9 mouse cellular contexts compared by ENCODE assay signal in the genomic region with DNA sequence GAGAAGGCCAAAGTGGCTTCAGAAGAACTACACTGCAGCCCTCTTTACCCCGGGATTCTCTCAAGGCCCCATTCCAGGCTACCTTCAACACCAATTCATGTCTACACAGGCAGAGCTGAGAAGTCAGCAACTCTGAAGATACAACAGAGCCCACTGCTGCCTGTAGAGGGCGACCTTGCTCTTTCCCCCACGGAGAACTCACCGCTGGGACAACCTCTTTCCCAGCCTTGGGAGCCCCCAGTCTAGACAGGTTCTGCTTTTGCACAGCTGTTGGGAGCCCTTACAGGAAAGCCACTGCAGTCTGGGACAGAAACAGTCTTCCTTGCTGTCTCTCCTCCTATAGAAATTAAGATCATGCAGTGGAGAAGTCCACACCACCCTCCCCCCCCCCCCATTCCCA. TPM values are rescaled to one million over a fixed set of nuclear protein-coding genes. Genes with fewer than 3 reads are reported as not detected.
DNase-seq lines count a peak whose midpoint lies in the region; ATAC-seq and TF ChIP-seq lines count a peak whose summit lies in the region.
"Had no signal": no experiment of that assay in that cellular context is flagged by ENCODE, and none has a peak within 500 bp of the region (broad histone marks: within the 10 kb centered on the region; RNA-seq: fewer than 3 reads in every experiment).

No protein-coding gene starts in this region.

- no peak overlapping the region for H3K4me2 ChIP-seq in embryonic facial prominence, embryonic 15.5 days (replicated peaks)
- H3K4me2 ChIP-seq in hindbrain, postnatal 0 days (ENCODE audit: low read depth, low read length): no peak overlapping the region
- H3K4me2 ChIP-seq: neural tube, embryonic 13.5 days had no signal

- no peak overlapping the region for H3K4me3 ChIP-seq in ES-E14 (ENCODE audit: insufficient read depth in 1 of 2, low read depth in 1 of 2, low read length in 2 of 2, poor library complexity in 1 of 2, severe bottlenecking in 1 of 2)
- no peak overlapping the region for H3K4me3 ChIP-seq in embryonic facial prominence, embryonic 15.5 days (replicated peaks)
- no peak overlapping the region for H3K4me3 ChIP-seq in hindbrain, postnatal 0 days (ENCODE audit: low read length)
- H3K4me3 ChIP-seq: neural tube, embryonic 13.5 days had no signal

- H3K9ac ChIP-seq in ES-E14 (ENCODE audit: insufficient read depth, low read depth, low read length, poor library complexity, severe bottlenecking): no peak overlapping the region
- no peak overlapping the region for H3K9ac ChIP-seq in embryonic facial prominence, embryonic 15.5 days
- no peak overlapping the region for H3K9ac ChIP-seq in hindbrain, postnatal 0 days (replicated peaks; ENCODE audit: low read length)
- H3K9ac ChIP-seq: neural tube, embryonic 13.5 days had no signal

- TF ChIP-seq CTCF in hindbrain, postnatal 0 days (IDR thresholded peaks at IDR 0.05; ENCODE audit: low read depth): peak; percentile 83

- no peaks in the 10 kb centered on the region for H3K4me1 ChIP-seq in ES-E14 (ENCODE audit: control insufficient read depth in 2 of 2, insufficient read depth in 2 of 2, low read length in 2 of 2, poor library complexity in 1 of 2)
- peaks cover 5% of the 10 kb centered on the region; the same call in 1 of the 2 replicates for H3K4me1 ChIP-seq in embryonic facial prominence, embryonic 15.5 days
- H3K4me1 ChIP-seq in hindbrain, postnatal 0 days (ENCODE audit: insufficient read depth, low read length): 0 out of 2 replicates have a peak, but pooled peaks cover 3% of the 10 kb centered on the region

- no peaks in the 10 kb centered on the region for H3K36me3 ChIP-seq in ES-E14 (ENCODE audit: control insufficient read depth, insufficient read depth, low read length, poor library complexity, severe bottlenecking)
- no peaks in the 10 kb centered on the region for H3K36me3 ChIP-seq in embryonic facial prominence, embryonic 15.5 days
- no peaks in the 10 kb centered on the region for H3K36me3 ChIP-seq in hindbrain, postnatal 0 days (ENCODE audit: insufficient read depth, low read length)
- H3K36me3 ChIP-seq: neural tube, embryonic 13.5 days had no signal

- no peak overlapping the region for H3K27ac ChIP-seq in ES-E14 (ENCODE audit: insufficient read depth, low read depth, low read length, poor library complexity, severe bottlenecking)
- no peak overlapping the region for H3K27ac ChIP-seq in embryonic facial prominence, embryonic 15.5 days (replicated peaks)
- H3K27ac ChIP-seq in hindbrain, postnatal 0 days: no peak overlapping the region
- H3K27ac ChIP-seq: neural tube, embryonic 13.5 days had no signal

- in situ Hi-C loops in ES-E14 (cut with MboI; ENCODE audit: low sequenced_read_pairs in 2 of 2, unreplicated experiment in 2 of 2): no loop called here

- DNase-seq in ES-E14 (ENCODE audit: low read depth, low spot score): peak; percentile 65
- DNase-seq in adrenal gland, postnatal 14 days: peak; percentile 88
- DNase-seq in hindbrain, postnatal 0 days (ENCODE audit: low spot score): peak; percentile 73
- peak; percentile 48 for DNase-seq in left cerebral cortex, adult 11 months (ENCODE audit: low spot score)
- DNase-seq in lung, postnatal 4 days: peak; percentile 70 to 83
- DNase-seq in spleen, adult 12 weeks (ENCODE audit: low spot score): peak; percentile 47

- peak; percentile 49; the same call in 1 of the 2 replicates for ATAC-seq in embryonic facial prominence, embryonic 15.5 days (ENCODE audit: insufficient number of reproducible peaks, low FRiP score, low TSS enrichment, low read depth)
- 0 out of 2 replicates have a peak, but pooled peaks have one; percentile 35 for ATAC-seq in hindbrain, postnatal 0 days
- ATAC-seq in erythroblast, adult 5-6 weeks (replicated peaks; ENCODE audit: low FRiP score, poor library complexity, severe bottlenecking): no peak

- WGBS in embryonic facial prominence, embryonic 15.5 days: 6% methylated on average over 4 of the region's 4 CpGs
- WGBS in hindbrain, postnatal 0 days: 13% methylated on average over 4 of the region's 4 CpGs

- no peaks in the 10 kb centered on the region for H3K27me3 ChIP-seq in embryonic facial prominence, embryonic 15.5 days
- H3K27me3 ChIP-seq in hindbrain, postnatal 0 days (ENCODE audit: insufficient read depth, low read length): no peaks in the 10 kb centered on the region
- H3K27me3 ChIP-seq: neural tube, embryonic 13.5 days had no signal

- H3K9me3 ChIP-seq in ES-E14 (ENCODE audit: control insufficient read depth, insufficient read depth, low read depth, low read length): no peaks in the 10 kb centered on the region
- no peaks in the 10 kb centered on the region for H3K9me3 ChIP-seq in embryonic facial prominence, embryonic 15.5 days (replicated peaks)
- no peaks in the 10 kb centered on the region for H3K9me3 ChIP-seq in hindbrain, postnatal 0 days (ENCODE audit: low read length)
- H3K9me3 ChIP-seq: neural tube, embryonic 13.5 days had no signal

TF ChIP-seq in ES-E14, 5 proteins besides CTCF, POLR2A, EP300 and RAD21:
- no peak for TF ChIP-seq ZNF384 (IDR thresholded peaks at IDR 0.05; ENCODE audit: low read depth, low read length)
- peak; percentile 37; the same call in 1 of the 2 replicates for TF ChIP-seq ZC3H11A (IDR thresholded peaks at IDR 0.05; ENCODE audit: borderline replicate concordance, low read depth, low read length)

RNA-seq across cellular contexts. Expression of gene Fndc1, which starts 41.5 kb away (rescaled TPM):
- total RNA-seq in ES-E14 (2012; rRNA removed): 1.3 and 2.7 TPM in 2 replicates
- 17.6 and 17.9 TPM in 2 replicates for total RNA-seq in adrenal gland, postnatal 14 days (2021)
- polyA plus RNA-seq in embryonic facial prominence, embryonic 15.5 days (2015; fragmentation: Nextera tagmentation; extraction: Ambion mirVana): 51.6 and 54.8 TPM in 2 replicates
- total RNA-seq in hindbrain, postnatal 0 days (2014; rRNA removed): 3.2 and 4.8 TPM in 2 replicates
- 5.6 and 7.3 TPM in 2 replicates for polyA plus RNA-seq in hindbrain, postnatal 0 days (2015; fragmentation: Nextera tagmentation; extraction: Ambion mirVana)
- not detected in 2 replicates for total RNA-seq in erythroblast, adult 5-6 weeks (2015; ENCODE audit: low replicate concordance)
- 0.14 TPM in 1 of 2 replicates, not detected in the other for total RNA-seq in erythroblast, adult 5-6 weeks (2017; ENCODE audit: low replicate concordance)

RNA-seq across cellular contexts. Expression of gene Tagap, which starts 57.2 kb away (rescaled TPM):
- total RNA-seq in ES-E14 (2012; rRNA removed): 2.7 and 3.2 TPM in 2 replicates
- 3.9 and 6.6 TPM in 2 replicates for total RNA-seq in adrenal gland, postnatal 14 days (2021)
- 1.1 and 1.3 TPM in 2 replicates for polyA plus RNA-seq in embryonic facial prominence, embryonic 15.5 days (2015; fragmentation: Nextera tagmentation; extraction: Ambion mirVana)
- total RNA-seq in hindbrain, postnatal 0 days (2014; rRNA removed): 1.4 TPM in 2 replicates
- 0.33 and 0.37 TPM in 2 replicates for polyA plus RNA-seq in hindbrain, postnatal 0 days (2015; fragmentation: Nextera tagmentation; extraction: Ambion mirVana)
- 6.5 and 11.9 TPM in 2 replicates for total RNA-seq in erythroblast, adult 5-6 weeks (2015; ENCODE audit: low replicate concordance)
- total RNA-seq in erythroblast, adult 5-6 weeks (2017; ENCODE audit: low replicate concordance): 5.2 and 6.1 TPM in 2 replicates
